Comparison of ENCODE assay signal across 12 mouse cellular contexts in genomic region chr10:83134896-83135295, GRCm38 (mm10).
DNase-seq lines count a peak whose midpoint lies in the region; ATAC-seq and TF ChIP-seq lines count a peak whose summit lies in the region.
"Had no signal": no experiment of that assay in that cellular context is flagged by ENCODE, and none has a peak within 500 bp of the region (broad histone marks: within the 10 kb centered on the region; RNA-seq: fewer than 3 reads in every experiment).

No protein-coding gene starts in this region.

- H3K4me2 ChIP-seq in hindbrain, embryonic 11.5 days (replicated peaks; ENCODE audit: low read depth, low read length), result no peak overlapping the region
- H3K4me2 ChIP-seq in hindbrain, postnatal 0 days (ENCODE audit: low read depth, low read length), result no peak overlapping the region
- no peak overlapping the region for H3K4me2 ChIP-seq in hindbrain, embryonic 13.5 days
- H3K4me2 ChIP-seq in midbrain, embryonic 14.5 days (ENCODE audit: low read length), result peak overlapping the region; percentile 12; the same call in 1 of the 2 replicates
- H3K4me2 ChIP-seq: liver, embryonic 12.5 days had no signal

- no peaks in the 10 kb centered on the region for H3K36me3 ChIP-seq in hindbrain, embryonic 11.5 days (ENCODE audit: control insufficient read depth, insufficient read depth, low read length)
- no peaks in the 10 kb centered on the region for H3K36me3 ChIP-seq in hindbrain, postnatal 0 days (ENCODE audit: insufficient read depth, low read length)
- H3K36me3 ChIP-seq in hindbrain, embryonic 13.5 days, result no peaks in the 10 kb centered on the region
- H3K36me3 ChIP-seq in midbrain, embryonic 14.5 days (ENCODE audit: control insufficient read depth, insufficient read depth, low read length), result no peaks in the 10 kb centered on the region
- H3K36me3 ChIP-seq: liver, embryonic 12.5 days had no signal

- ATAC-seq in hindbrain, embryonic 11.5 days (ENCODE audit: low FRiP score), result 0 out of 2 replicates have a peak, but pooled peaks have one; percentile 23
- no peak for ATAC-seq in hindbrain, postnatal 0 days
- 0 out of 2 replicates have a peak, but pooled peaks have one; percentile 24 for ATAC-seq in hindbrain, embryonic 13.5 days (ENCODE audit: low FRiP score)
- ATAC-seq in midbrain, embryonic 14.5 days (ENCODE audit: low FRiP score, low TSS enrichment), result no peak
- ATAC-seq: inflammation-experienced regulatory T-cells, adult 6 months; liver, embryonic 12.5 days had no signal

- no peak for TF ChIP-seq CTCF in hindbrain, postnatal 0 days (IDR thresholded peaks at IDR 0.05; ENCODE audit: low read depth)

- H3K9ac ChIP-seq in hindbrain, embryonic 11.5 days (ENCODE audit: low read depth, low read length), result no peak overlapping the region
- no peak overlapping the region for H3K9ac ChIP-seq in hindbrain, postnatal 0 days (replicated peaks; ENCODE audit: low read length)
- H3K9ac ChIP-seq in hindbrain, embryonic 13.5 days, result no peak overlapping the region
- no peak overlapping the region; the same call in 1 of the 2 replicates for H3K9ac ChIP-seq in midbrain, embryonic 14.5 days (replicated peaks; ENCODE audit: low read length)
- H3K9ac ChIP-seq: liver, embryonic 12.5 days had no signal

- H3K27me3 ChIP-seq in hindbrain, embryonic 11.5 days (ENCODE audit: control insufficient read depth, insufficient read depth, low read length), result no peaks in the 10 kb centered on the region
- no peaks in the 10 kb centered on the region for H3K27me3 ChIP-seq in hindbrain, postnatal 0 days (ENCODE audit: insufficient read depth, low read length)
- H3K27me3 ChIP-seq in hindbrain, embryonic 13.5 days, result 0 out of 2 replicates have a peak, but pooled peaks cover 5% of the 10 kb centered on the region
- H3K27me3 ChIP-seq in midbrain, embryonic 14.5 days (ENCODE audit: control insufficient read depth, insufficient read depth, low read length), result no peaks in the 10 kb centered on the region
- H3K27me3 ChIP-seq: liver, embryonic 12.5 days had no signal

- peak; percentile 28 for DNase-seq in hindbrain, embryonic 11.5 days (ENCODE audit: low spot score)
- DNase-seq in hindbrain, postnatal 0 days (ENCODE audit: low spot score), result no peak
- peak; percentile 23 for DNase-seq in embryo, embryonic 9.5 days (ENCODE audit: extremely low spot score)
- DNase-seq in midbrain, embryonic 14.5 days, result peak; percentile 49
- DNase-seq in heart, adult 11 months, result no peak
- no peak for DNase-seq in right cerebral cortex, adult 2 months (ENCODE audit: low spot score in 2 of 2)
- DNase-seq in thymus, postnatal 4 days, result no peak
- DNase-seq: cerebellum, postnatal 36 days; lung, postnatal 36 days had no signal

- peaks cover 2% of the 10 kb centered on the region; the same call in 1 of the 2 replicates for H3K4me1 ChIP-seq in hindbrain, embryonic 11.5 days (replicated peaks; ENCODE audit: control insufficient read depth, insufficient read depth, low read length)
- peaks cover 7% of the 10 kb centered on the region for H3K4me1 ChIP-seq in hindbrain, postnatal 0 days (ENCODE audit: insufficient read depth, low read length)
- peaks cover 57% of the 10 kb centered on the region for H3K4me1 ChIP-seq in hindbrain, embryonic 13.5 days (replicated peaks)
- H3K4me1 ChIP-seq in midbrain, embryonic 14.5 days (ENCODE audit: control insufficient read depth, insufficient read depth, low read length), result peaks cover 21% of the 10 kb centered on the region

- 39% methylated on average over 10 of the region's 10 CpGs for WGBS in hindbrain, embryonic 11.5 days
- 25% methylated on average over 10 of the region's 10 CpGs for WGBS in hindbrain, postnatal 0 days
- 28% methylated on average over 10 of the region's 10 CpGs for WGBS in hindbrain, embryonic 13.5 days
- 15% methylated on average over 10 of the region's 10 CpGs for WGBS in midbrain, embryonic 14.5 days

- H3K9me3 ChIP-seq in hindbrain, embryonic 11.5 days (ENCODE audit: control insufficient read depth, low read length), result no peaks in the 10 kb centered on the region
- no peaks in the 10 kb centered on the region for H3K9me3 ChIP-seq in hindbrain, postnatal 0 days (ENCODE audit: low read length)
- H3K9me3 ChIP-seq in hindbrain, embryonic 13.5 days, result no peaks in the 10 kb centered on the region
- no peaks in the 10 kb centered on the region for H3K9me3 ChIP-seq in midbrain, embryonic 14.5 days (ENCODE audit: control insufficient read depth, low read length)
- H3K9me3 ChIP-seq: liver, embryonic 12.5 days had no signal

- no peak overlapping the region for H3K4me3 ChIP-seq in hindbrain, embryonic 11.5 days (ENCODE audit: low read depth, low read length)
- no peak overlapping the region for H3K4me3 ChIP-seq in hindbrain, postnatal 0 days (ENCODE audit: low read length)
- H3K4me3 ChIP-seq in hindbrain, embryonic 13.5 days, result no peak overlapping the region
- H3K4me3 ChIP-seq in midbrain, embryonic 14.5 days (replicated peaks; ENCODE audit: low read depth, low read length), result no peak overlapping the region
- H3K4me3 ChIP-seq: liver, embryonic 12.5 days had no signal

- H3K27ac ChIP-seq in hindbrain, embryonic 11.5 days (ENCODE audit: low read depth, low read length), result no peak overlapping the region
- no peak overlapping the region for H3K27ac ChIP-seq in hindbrain, postnatal 0 days
- peak overlapping the region; percentile 24; the same call in 1 of the 2 replicates for H3K27ac ChIP-seq in hindbrain, embryonic 13.5 days
- H3K27ac ChIP-seq in midbrain, embryonic 14.5 days (replicated peaks; ENCODE audit: low read depth, low read length), result no peak overlapping the region
- H3K27ac ChIP-seq: liver, embryonic 12.5 days had no signal

Comparison
In these comparisons a context has a peak if more than half of its experiments do, and no peak if none do; other contexts are left out.
1. ATAC-seq: peak in hindbrain, embryonic 11.5 days (single experiment) and hindbrain, embryonic 13.5 days (single experiment); none in hindbrain, postnatal 0 days (single experiment) and midbrain, embryonic 14.5 days (single experiment).
2. DNase-seq: peak in hindbrain, embryonic 11.5 days (single experiment), embryo, embryonic 9.5 days (single experiment) and midbrain, embryonic 14.5 days (single experiment); none in hindbrain, postnatal 0 days (single experiment), heart, adult 11 months (single experiment), right cerebral cortex, adult 2 months (0 of 2) and thymus, postnatal 4 days (single experiment).